Mouse (Mus musculus) liver, postnatal 0 days (tissue): ENCODE data around the gene Sema4a.

Experiments used
- CTCF ChIP-seq: sonication (generic); IDR thresholded peaks from 2 replicates; pipeline ENCODE4 v1.5.1; 2016; ENCODE audit warnings: antibody characterized with exemption, low read depth
- EP300 ChIP-seq: IDR thresholded peaks from 2 replicates; pipeline ENCODE4 v1.6.1; 2016; ENCODE audit warnings: antibody characterized with exemption, low read depth, mild to moderate bottlenecking

DNA sequence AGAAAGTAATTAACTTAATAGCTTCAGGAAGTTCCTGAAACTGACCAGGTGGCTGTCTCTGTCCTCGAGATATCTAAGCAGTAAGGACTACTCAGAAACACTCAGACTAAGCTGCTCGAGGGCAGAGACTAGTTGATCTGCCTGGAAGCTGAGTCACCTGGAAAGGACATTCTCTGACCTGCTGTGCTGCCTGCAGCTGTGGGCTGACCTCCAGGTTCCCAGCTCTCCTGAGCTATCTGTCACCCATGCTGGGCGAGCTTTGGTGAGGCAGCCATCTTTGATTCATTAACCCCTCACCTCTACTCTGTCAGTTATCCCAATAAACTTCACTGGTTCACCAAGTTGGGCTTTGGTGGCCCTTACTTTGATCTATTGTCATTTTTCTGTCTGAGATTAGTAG is 18.2 kb upstream of the Sema4a start:
- TF ChIP-seq CTCF (no peak), EP300 (no peak)
